Mouse (Mus musculus): ENCODE measurements around the gene Zfp553.
"Not testable (repeated sequence)": the region's sequence is repeated elsewhere in the genome, so short reads cannot be mapped to it uniquely, and the experiment has no call there.

The Zfp553 gene

GRCm38 (mm10) chr7:127233368-127233749 is 498 bp downstream of the Zfp553 start:
- no peak for DNase-seq (ENCODE audit: low spot score)

DNA sequence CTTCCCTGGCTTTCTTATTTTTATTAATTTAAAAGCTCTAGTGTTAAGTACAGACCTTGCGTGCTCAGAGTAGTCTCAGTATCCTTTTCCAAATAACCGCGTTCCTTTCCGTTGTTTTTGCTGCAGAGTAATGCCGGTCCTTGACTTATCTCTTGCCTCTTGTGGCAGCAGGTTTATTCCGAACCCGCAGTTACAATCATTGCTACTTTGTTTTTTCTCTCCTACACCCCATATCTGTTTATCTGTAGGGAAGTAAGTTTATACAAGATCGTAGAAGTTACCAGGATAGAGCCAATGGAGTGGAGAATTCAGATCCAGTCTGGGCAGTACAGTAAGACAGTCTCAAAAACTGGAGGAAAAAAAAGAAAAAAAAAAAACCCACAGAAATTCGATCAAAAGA is 904 bp downstream of the Zfp553 start:
- no peak for DNase-seq (ENCODE audit: low spot score)

DNA sequence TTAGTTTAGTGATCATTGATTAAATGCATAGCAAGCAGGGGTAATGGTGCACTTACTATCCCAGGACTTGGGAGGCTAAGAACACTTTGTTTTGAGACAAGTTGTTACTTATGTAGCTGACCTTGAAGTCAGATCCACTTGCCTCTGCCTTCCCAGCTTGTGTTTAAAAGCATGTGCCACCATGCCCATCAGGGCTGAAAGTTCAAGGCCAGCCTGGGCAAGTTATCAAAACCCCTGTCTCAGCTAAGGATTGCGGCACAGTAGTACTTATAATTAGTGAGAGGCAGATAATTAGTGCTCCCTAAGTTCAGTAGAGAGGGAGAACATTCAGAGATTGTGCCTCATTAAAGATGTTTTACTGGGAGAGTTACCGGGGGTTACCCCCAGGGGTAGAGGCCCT is 1.9 kb downstream of the Zfp553 start:
- no peak for DNase-seq (ENCODE audit: low spot score)

DNA sequence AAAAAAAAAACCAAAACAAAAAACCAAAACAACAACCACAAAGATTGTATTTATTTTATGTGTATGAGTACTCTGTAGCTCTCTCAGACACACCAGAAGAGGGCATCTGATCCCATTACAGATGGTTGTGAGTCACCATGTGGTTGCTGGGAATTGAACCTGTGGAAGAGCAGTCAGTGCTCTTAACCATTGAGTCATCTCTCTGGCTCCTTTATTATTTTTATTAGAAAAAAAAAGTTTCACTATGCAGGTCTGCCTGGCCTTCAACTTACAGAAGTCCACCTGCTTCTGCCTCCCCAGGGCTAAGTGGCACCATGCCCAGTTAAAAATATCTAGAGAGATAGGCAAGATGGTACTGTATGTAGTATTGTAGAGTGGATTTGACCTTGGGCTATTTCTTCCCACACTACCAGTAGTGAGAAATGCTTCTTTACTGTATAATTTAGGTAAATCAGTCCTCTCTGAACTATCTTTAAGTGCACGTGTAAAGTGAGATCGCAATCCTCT is 10.6 kb downstream of the Zfp553 start:
- DNase-seq (ENCODE audit: low spot score): no peak

GRCm38 (mm10) chr7:127243870-127244657 is 11.2 kb downstream of the Zfp553 start, which contains the start of gene Zfp771:
Zfp771 (plus strand) TSS chr7:127244274.
- DNase-seq (ENCODE audit: low spot score): peak; percentile 89

GRCm38 (mm10) chr7:127244658-127245510 is 12.0 kb downstream of the Zfp553 start:
- no peak for DNase-seq (ENCODE audit: low spot score)

DNA sequence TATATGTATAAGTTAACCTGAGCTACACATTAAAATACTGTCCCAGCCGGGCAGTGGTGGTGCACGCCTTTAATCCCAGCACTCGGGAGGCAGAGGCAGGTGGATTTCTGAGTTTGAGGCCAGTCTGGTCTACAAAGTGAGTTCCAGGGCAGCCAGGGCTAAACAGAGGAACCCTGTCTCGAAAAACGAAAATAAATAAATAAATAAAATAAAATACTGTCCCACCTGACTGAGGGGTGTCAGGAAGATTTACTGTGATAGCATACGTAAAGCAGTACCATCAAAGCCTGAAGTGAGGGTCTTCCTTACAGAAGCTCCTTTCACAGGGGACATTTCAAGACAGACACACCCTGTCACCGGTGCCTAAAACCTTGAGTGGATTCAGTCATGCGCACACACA is 17.6 kb downstream of the Zfp553 start:
- not testable (repeated sequence) for DNase-seq (ENCODE audit: low spot score)

- no peak for DNase-seq (ENCODE audit: low spot score)
These were observed 19.6 kb downstream of the Zfp553 start for GRCm38 (mm10) chr7:127252414-127252813.

DNA sequence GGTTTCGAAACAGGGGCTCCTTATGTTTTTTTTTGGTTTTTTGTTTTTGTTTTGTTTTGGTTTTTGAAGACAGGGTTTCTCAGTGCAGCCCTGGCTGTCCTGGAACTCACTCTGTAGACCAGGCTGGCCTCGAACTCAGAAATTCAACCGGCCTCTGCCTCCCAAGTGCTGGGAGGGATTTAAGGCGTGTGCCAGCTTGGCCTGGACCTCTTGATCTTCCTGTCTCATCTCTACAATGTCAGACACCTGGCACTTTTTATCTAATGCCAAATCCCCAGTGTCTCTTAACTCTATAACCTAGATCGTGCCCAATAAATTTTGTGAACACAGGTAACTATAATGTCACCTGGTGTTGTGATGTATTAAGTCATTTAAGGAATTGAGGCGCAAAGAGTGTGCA is 20.5 kb downstream of the Zfp553 start:
- no peak for DNase-seq (ENCODE audit: low spot score)

GRCm38 (mm10) chr7:127253821-127254769 is 21.2 kb downstream of the Zfp553 start:
- DNase-seq (ENCODE audit: low spot score): peak; percentile 89

GRCm38 (mm10) chr7:127255008-127255407 is 22.1 kb downstream of the Zfp553 start:
- no peak for DNase-seq (ENCODE audit: low spot score)

DNA sequence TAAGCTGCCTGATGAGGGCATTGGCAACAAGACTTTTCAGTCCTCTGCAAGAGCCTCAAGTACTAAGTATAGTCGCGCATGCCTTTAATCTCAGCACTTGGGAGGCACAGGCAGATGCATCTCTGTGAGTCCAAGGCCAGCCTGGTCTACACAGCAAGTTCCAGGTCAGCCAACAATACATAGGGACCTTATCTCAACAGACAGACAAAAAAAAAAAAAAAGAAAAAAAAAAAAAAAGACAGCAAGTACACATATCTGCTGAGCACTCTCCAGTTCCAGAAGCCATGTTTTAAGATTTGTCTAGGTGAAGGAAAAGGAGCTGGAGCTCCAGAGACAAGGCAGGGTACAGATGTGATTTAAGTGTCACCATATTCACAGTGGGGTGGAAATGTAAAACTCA is 23.1 kb downstream of the Zfp553 start:
- DNase-seq (ENCODE audit: low spot score): no peak

DNA sequence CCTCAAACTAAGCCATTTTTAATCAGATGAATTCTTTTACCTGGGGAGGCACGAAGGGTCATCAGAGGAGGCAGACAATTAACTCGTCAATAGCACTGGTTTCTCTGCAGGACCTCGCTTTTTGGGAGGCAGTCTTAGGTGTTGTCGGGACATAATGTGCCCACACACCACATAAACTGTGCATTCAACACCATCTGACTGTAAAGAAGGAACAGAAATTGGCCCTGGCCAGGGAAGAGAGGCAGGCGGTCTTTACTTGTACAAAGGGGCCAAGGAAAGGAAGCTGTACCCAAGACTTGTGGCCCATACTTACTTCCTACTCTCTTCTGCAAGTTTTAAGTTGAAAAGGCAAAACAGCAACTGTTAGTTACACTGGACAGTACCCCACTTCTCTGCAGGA is 23.7 kb downstream of the Zfp553 start:
- no peak for DNase-seq (ENCODE audit: low spot score)

- no peak for DNase-seq (ENCODE audit: low spot score)
These were observed 26.5 kb downstream of the Zfp553 start for GRCm38 (mm10) chr7:127259186-127259905.

GRCm38 (mm10) chr7:127260309-127261111 is 27.6 kb downstream of the Zfp553 start, which contains the start of gene Dctpp1:
Dctpp1 (minus strand) TSS chr7:127260709.
- DNase-seq (ENCODE audit: low spot score): peak; percentile 99

DNA sequence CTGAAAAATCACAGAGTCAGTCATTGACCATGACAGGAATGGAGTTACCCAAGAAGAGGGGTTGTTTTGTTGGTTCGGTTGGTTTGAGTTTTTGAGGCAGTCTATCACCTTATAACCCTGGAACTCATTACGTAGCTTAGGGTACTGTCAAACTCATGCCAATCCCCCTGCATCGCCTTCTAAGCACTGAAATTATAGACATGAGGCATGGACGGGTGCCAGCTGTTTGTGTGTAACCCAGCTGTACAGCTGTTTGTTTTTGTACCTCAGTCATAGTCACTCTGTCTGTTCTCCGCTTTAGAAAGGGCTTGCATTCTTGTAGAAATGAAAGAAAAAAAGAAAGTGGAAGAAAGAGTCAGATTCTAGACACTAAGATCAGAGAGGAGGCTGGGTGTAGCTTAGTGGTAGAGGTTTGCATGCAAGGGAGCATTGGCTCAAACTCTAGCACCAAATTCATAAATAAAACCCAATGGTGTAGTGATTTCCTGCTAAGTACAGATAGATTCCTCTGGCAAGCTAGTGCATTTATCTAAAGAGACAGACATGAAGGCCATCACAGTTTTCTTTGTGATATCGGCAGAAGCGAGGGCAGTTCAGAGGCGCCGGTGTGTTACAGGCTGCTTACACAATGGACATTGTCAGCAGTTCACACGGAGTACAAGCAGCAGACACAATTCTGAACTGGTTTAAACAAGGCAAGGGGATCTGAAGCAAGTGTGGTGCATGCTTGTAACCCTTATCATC is 29.5 kb downstream of the Zfp553 start:
- no peak for DNase-seq (ENCODE audit: low spot score)

DNA sequence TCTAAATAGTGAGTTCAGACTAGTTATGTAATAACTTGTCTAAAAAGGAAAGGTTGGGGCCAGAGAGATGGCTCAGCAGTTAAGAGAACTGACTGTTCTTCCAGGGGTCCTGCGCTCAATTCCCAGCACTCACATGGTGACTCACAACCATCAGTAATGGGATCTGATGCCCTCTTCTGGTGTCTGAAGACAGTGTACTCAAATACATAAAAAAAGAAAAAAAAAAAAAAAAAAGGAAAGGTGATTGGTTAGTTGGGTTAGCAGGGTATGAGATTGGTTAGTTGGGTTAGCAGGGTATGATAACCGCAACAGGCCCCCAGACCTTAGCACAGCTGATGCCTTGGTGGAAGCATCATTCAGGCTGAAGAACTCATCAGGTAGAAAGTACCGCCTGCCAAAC is 30.7 kb downstream of the Zfp553 start:
- no peak for DNase-seq (ENCODE audit: low spot score)

- DNase-seq (ENCODE audit: low spot score): no peak
These were observed 37.4 kb downstream of the Zfp553 start for GRCm38 (mm10) chr7:127270256-127270655.

DNA sequence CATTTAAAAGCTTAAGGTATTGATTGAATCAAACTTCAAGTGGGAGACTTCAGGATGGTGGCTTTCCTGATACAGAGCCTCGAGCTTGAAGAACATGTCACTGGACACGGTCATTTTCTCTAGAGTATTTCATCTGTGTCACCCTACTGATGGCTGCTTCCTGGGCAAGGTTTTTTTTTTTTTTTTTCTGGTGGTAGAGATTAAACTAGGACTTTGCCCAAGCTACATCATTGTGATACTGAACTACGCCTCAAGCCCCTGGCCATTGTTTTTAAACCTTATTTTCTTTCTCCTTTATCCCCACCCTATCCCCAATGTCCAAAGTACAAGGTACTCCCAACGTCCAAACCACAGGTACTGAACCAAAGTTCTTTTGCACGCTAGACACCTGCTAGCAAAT is 37.8 kb downstream of the Zfp553 start:
- DNase-seq (ENCODE audit: low spot score): no peak

Measured in left cerebral cortex, adult 11 months (tissue).